Mouse (Mus musculus) spleen, postnatal 4 days (tissue): ENCODE data around the gene Spata20.

ENCODE experiments used
- DNase-seq, 2 experiments: peaks; one replicate each; pipeline ENCODE4 v3.0.0; 2022; ENCODE audit warnings: low spot score in 2 of 2

The Spata20 gene

GRCm38 (mm10) chr11:94486001-94486400 is at the start of gene Spata20:
Spata20 (minus strand) TSS chr11:94486179.
- DNase-seq, result peak; percentile 80 to 93

GRCm38 (mm10) chr11:94533171-94533570 is 47.2 kb upstream of the Spata20 start:
- DNase-seq, result no peak

GRCm38 (mm10) chr11:94528879-94529278 is 42.9 kb upstream of the Spata20 start:
- DNase-seq, result no peak

- no peak for DNase-seq
Observed at GRCm38 (mm10) chr11:94526171-94526879, 40.3 kb upstream of the Spata20 start.

- DNase-seq, result peak; percentile 26 to 67
Observed at GRCm38 (mm10) chr11:94521219-94521843, 35.4 kb upstream of the Spata20 start, which contains the start of gene Mycbpap. Mycbpap (minus strand) TSS chr11:94521742.

- DNase-seq, result no peak
Observed at GRCm38 (mm10) chr11:94513452-94513851, 27.5 kb upstream of the Spata20 start.

- DNase-seq, result no peak
Observed at GRCm38 (mm10) chr11:94508976-94509375, 23.0 kb upstream of the Spata20 start.

- no peak for DNase-seq
Observed at GRCm38 (mm10) chr11:94501482-94501881, 15.5 kb upstream of the Spata20 start.

- DNase-seq, result no peak
Observed at GRCm38 (mm10) chr11:94500362-94500761, 14.4 kb upstream of the Spata20 start.

GRCm38 (mm10) chr11:94499661-94500152 is 13.7 kb upstream of the Spata20 start, which contains the start of gene Epn3:
Epn3 (minus strand) TSS chr11:94499974.
- DNase-seq, result no peak

GRCm38 (mm10) chr11:94499035-94499434 is 13.1 kb upstream of the Spata20 start:
- no peak for DNase-seq

GRCm38 (mm10) chr11:94498093-94498996 is 12.4 kb upstream of the Spata20 start:
- DNase-seq, result no peak

- DNase-seq, result no peak
Observed at GRCm38 (mm10) chr11:94495415-94495814, 9.4 kb upstream of the Spata20 start.

- DNase-seq, result no peak
Observed at GRCm38 (mm10) chr11:94491749-94492099, 5.7 kb upstream of the Spata20 start.

- no peak for DNase-seq
Observed at GRCm38 (mm10) chr11:94491035-94491748, 5.2 kb upstream of the Spata20 start.

- no peak for DNase-seq
Observed at GRCm38 (mm10) chr11:94489745-94490144, 3.8 kb upstream of the Spata20 start.

GRCm38 (mm10) chr11:94488767-94489533 is 3.0 kb upstream of the Spata20 start:
- DNase-seq, result no peak

- DNase-seq, result no peak
Observed at GRCm38 (mm10) chr11:94485223-94485622, 756 bp downstream of the Spata20 start.

- DNase-seq, result no peak
Observed at GRCm38 (mm10) chr11:94484636-94485035, 1.3 kb downstream of the Spata20 start.

GRCm38 (mm10) chr11:94483921-94484320 is 2.1 kb downstream of the Spata20 start:
- DNase-seq, result no peak

- DNase-seq, result no peak
Observed at GRCm38 (mm10) chr11:94483436-94483835, 2.5 kb downstream of the Spata20 start.
